Mouse (Mus musculus) ES-Bruce4 (cell line): ENCODE measurements around the gene Fndc3b.

Source experiments
- CTCF ChIP-seq: IDR thresholded peaks from one replicate; pipeline ENCODE4 v1.8.1; 2011; ENCODE audit warnings: low read depth, low read length
- POLR2A ChIP-seq: IDR thresholded peaks from one replicate; pipeline ENCODE4 v1.8.1; 2011; ENCODE audit warnings: low read length; ENCODE audit not compliant: insufficient read depth

DNA sequence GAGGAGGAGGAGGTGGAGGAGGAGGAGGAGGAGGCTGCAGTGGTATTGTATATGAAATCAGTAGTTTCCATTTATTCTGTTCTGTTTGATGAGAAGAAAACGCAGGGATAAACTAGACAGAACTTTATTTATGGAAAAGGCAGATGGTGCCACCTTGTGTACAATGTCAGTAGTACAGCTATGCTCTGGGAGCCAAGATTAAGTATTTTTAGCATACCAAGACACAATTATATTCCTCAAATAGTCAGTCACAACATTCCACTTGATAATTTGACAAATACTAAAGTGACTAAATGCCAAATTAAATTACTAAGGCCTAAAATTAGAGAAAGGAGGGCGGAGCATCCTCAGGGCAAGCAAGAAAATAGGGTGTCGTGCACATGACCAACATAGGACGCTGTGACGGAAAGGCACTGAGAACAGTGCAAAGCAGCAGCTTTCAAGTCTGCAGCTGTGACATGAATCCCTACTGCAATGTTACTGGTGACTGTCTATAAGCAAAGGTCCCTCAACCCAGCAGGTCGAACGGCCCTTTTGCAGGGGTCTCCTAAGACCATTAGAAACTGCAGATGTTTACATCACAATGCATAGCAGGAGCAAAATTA is 244.7 kb downstream of the Fndc3b start:
- no peak for TF ChIP-seq POLR2A
- no peak for TF ChIP-seq CTCF
